Mouse (Mus musculus) gastrocnemius, postnatal 36 days (tissue): ENCODE results near the gene Krt24. TPM values are rescaled to one million over a fixed set of nuclear protein-coding genes. Genes with fewer than 3 reads are reported as not detected.
A peak's percentile ranks its signal among the peaks of the same experiment; 100 is the strongest.

Experiments
- DNase-seq, 2 experiments: peaks; one replicate each; pipeline ENCODE4 v3.0.0; 2022
- intact Hi-C: fragments of 180-260 bp; cut with DNase I; formaldehyde crosslinking; loops from one replicate; pipeline ENCODE4 v1.15.1; 2025
- long read RNA-seq, 2 experiments: library from polyadenylated mRNA; stranded (forward); transcript quantifications; one replicate each; pipeline ENCODE4 v2.0.0; 2021
- total RNA-seq, 2 experiments: library from RNA; stranded (reverse); gene quantifications; 2 replicates each; pipeline ENCODE4 v1.2.3; 2021

The Krt24 gene
- not detected for total RNA-seq
- long read RNA-seq, experiment 1 = 0 reads
- long read RNA-seq, experiment 2 = 0 reads

- intact Hi-C loops = no loop called here
- no peak for DNase-seq
Measured at GRCm38 (mm10) chr11:99284833-99285312, at the start of gene Krt24. Gene Krt24, minus strand, starts transcription at chr11:99285262.

- DNase-seq = no peak
- intact Hi-C loops = no loop called here
Measured at GRCm38 (mm10) chr11:99333426-99333825, 48.4 kb upstream of the Krt24 start.

- DNase-seq = no peak
- intact Hi-C loops = no loop called here
Measured at GRCm38 (mm10) chr11:99329655-99330054, 44.6 kb upstream of the Krt24 start.

GRCm38 (mm10) chr11:99322851-99323250, 37.8 kb upstream of the Krt24 start, which contains the start of gene Krt25:
Gene Krt25, minus strand, starts transcription at chr11:99322951.
- intact Hi-C loops = no loop called here
- no peak for DNase-seq

- DNase-seq = no peak
- intact Hi-C loops = no loop called here
Measured at GRCm38 (mm10) chr11:99321094-99321493, 36.0 kb upstream of the Krt24 start.

- intact Hi-C loops = no loop called here
Measured at GRCm38 (mm10) chr11:99319127-99319526, 34.1 kb upstream of the Krt24 start.

GRCm38 (mm10) chr11:99316543-99316942, 31.5 kb upstream of the Krt24 start:
- no peak for DNase-seq
- intact Hi-C loops = no loop called here

More at GRCm38 (mm10) chr11:99319127-99319526, 34.1 kb upstream of the Krt24 start:
- no peak for DNase-seq

GRCm38 (mm10) chr11:99314594-99314993, 29.5 kb upstream of the Krt24 start:
- DNase-seq = no peak
- intact Hi-C loops = no loop called here

GRCm38 (mm10) chr11:99310882-99311281, 25.8 kb upstream of the Krt24 start:
- DNase-seq = no peak
- intact Hi-C loops = no loop called here

GRCm38 (mm10) chr11:99307579-99307978, 22.5 kb upstream of the Krt24 start:
- peak; percentile 18 to 51 for DNase-seq
- intact Hi-C loops = loop anchor here (5.0 kb wide), 1 partner anchor 120 kb away; no protein-coding TSS in a partner anchor

- no peak for DNase-seq
- intact Hi-C loops = no loop called here
Measured at GRCm38 (mm10) chr11:99295039-99295438, 10.0 kb upstream of the Krt24 start.

GRCm38 (mm10) chr11:99292846-99293245, 7.8 kb upstream of the Krt24 start:
- intact Hi-C loops = loop anchor here (2.0 to 5.0 kb wide), 3 partner anchors 44 to 106 kb away; no protein-coding TSS in a partner anchor

GRCm38 (mm10) chr11:99284011-99284410, 1.1 kb downstream of the Krt24 start:
- intact Hi-C loops = no loop called here
- DNase-seq = no peak

More at GRCm38 (mm10) chr11:99292846-99293245, 7.8 kb upstream of the Krt24 start:
- DNase-seq = no peak

- intact Hi-C loops = no loop called here
- DNase-seq = no peak
Measured at GRCm38 (mm10) chr11:99283334-99283733, 1.7 kb downstream of the Krt24 start.

- intact Hi-C loops = no loop called here
- no peak for DNase-seq
Measured at GRCm38 (mm10) chr11:99281116-99281515, 3.9 kb downstream of the Krt24 start.

- DNase-seq = no peak
- intact Hi-C loops = no loop called here
Measured at GRCm38 (mm10) chr11:99279986-99280385, 5.1 kb downstream of the Krt24 start.

GRCm38 (mm10) chr11:99276786-99277185, 8.3 kb downstream of the Krt24 start:
- intact Hi-C loops = no loop called here

GRCm38 (mm10) chr11:99275624-99276023, 9.4 kb downstream of the Krt24 start:
- intact Hi-C loops = no loop called here
- DNase-seq = no peak

More at GRCm38 (mm10) chr11:99276786-99277185, 8.3 kb downstream of the Krt24 start:
- no peak for DNase-seq

- no peak for DNase-seq
- intact Hi-C loops = no loop called here
Measured at GRCm38 (mm10) chr11:99272721-99273120, 12.3 kb downstream of the Krt24 start.

- no peak for DNase-seq
- intact Hi-C loops = no loop called here
Measured at GRCm38 (mm10) chr11:99269192-99269591, 15.9 kb downstream of the Krt24 start.

GRCm38 (mm10) chr11:99265796-99266195, 19.3 kb downstream of the Krt24 start:
- no peak for DNase-seq
- intact Hi-C loops = no loop called here

GRCm38 (mm10) chr11:99265220-99265619, 19.8 kb downstream of the Krt24 start:
- DNase-seq = no peak

GRCm38 (mm10) chr11:99256213-99256612, 28.8 kb downstream of the Krt24 start:
- intact Hi-C loops = no loop called here
- DNase-seq = no peak

More at GRCm38 (mm10) chr11:99265220-99265619, 19.8 kb downstream of the Krt24 start:
- intact Hi-C loops = no loop called here
